In genomic region chr2:32088372-32088981, GRCm38 (mm10) we compare ENCODE assay signal across 8 mouse cellular contexts. TPM values are rescaled to one million over a fixed set of nuclear protein-coding genes. Genes with fewer than 3 reads are reported as not detected.
DNase-seq lines count a peak whose midpoint lies in the region; ATAC-seq and TF ChIP-seq lines count a peak whose summit lies in the region.

No protein-coding gene starts in this region.

- TF ChIP-seq EP300 in lung, postnatal 0 days (IDR thresholded peaks at IDR 0.05), result no peak

- ATAC-seq in lung, postnatal 0 days, result peak; percentile 47; the same call in 1 of the 2 replicates
- 0 out of 2 replicates have a peak, but pooled peaks have one; percentile 42 for ATAC-seq in midbrain, postnatal 0 days (ENCODE audit: low FRiP score)

- TF ChIP-seq CTCF in lung, postnatal 0 days (IDR thresholded peaks at IDR 0.05), result no peak
- no peak for TF ChIP-seq CTCF in lung, adult 2 months (IDR thresholded peaks at IDR 0.05; ENCODE audit: insufficient read depth, low read length)
- TF ChIP-seq CTCF in midbrain, postnatal 0 days (IDR thresholded peaks at IDR 0.05), result no peak

- H3K27me3 ChIP-seq in lung, postnatal 0 days (replicated peaks; ENCODE audit: insufficient read depth, low read length), result peaks cover 13% of the 10 kb centered on the region
- peaks cover 74% of the 10 kb centered on the region for H3K27me3 ChIP-seq in embryonic facial prominence, embryonic 10.5 days (replicated peaks; ENCODE audit: low read depth, poor library complexity, severe bottlenecking)
- H3K27me3 ChIP-seq in midbrain, postnatal 0 days (ENCODE audit: insufficient read depth, low read length), result peaks cover 23% of the 10 kb centered on the region

- H3K36me3 ChIP-seq in lung, postnatal 0 days (ENCODE audit: insufficient read depth, low read length), result no peaks in the 10 kb centered on the region
- no peaks in the 10 kb centered on the region for H3K36me3 ChIP-seq in embryonic facial prominence, embryonic 10.5 days (replicated peaks)
- H3K36me3 ChIP-seq in midbrain, postnatal 0 days (ENCODE audit: insufficient read depth, low read length), result no peaks in the 10 kb centered on the region

- no peak overlapping the region for H3K9ac ChIP-seq in lung, postnatal 0 days (replicated peaks; ENCODE audit: low read depth)
- peak overlapping the region; percentile 36; the same call in 1 of the 2 replicates for H3K9ac ChIP-seq in midbrain, postnatal 0 days (replicated peaks; ENCODE audit: low read length, poor library complexity, severe bottlenecking)

- H3K4me2 ChIP-seq in lung, postnatal 0 days (replicated peaks; ENCODE audit: low read depth, low read length), result peak overlapping the region; percentile 45
- peak overlapping the region; percentile 40 for H3K4me2 ChIP-seq in midbrain, postnatal 0 days (ENCODE audit: low read depth, low read length, poor library complexity, severe bottlenecking)

- no peak overlapping the region for H3K27ac ChIP-seq in lung, postnatal 0 days (ENCODE audit: low read length)
- 0 out of 2 replicates have a peak overlapping the region, but pooled peaks have one; percentile 10 for H3K27ac ChIP-seq in embryonic facial prominence, embryonic 10.5 days (replicated peaks)
- H3K27ac ChIP-seq in midbrain, postnatal 0 days (ENCODE audit: low read depth, low read length), result no peak overlapping the region

- peaks cover 7% of the 10 kb centered on the region; the same call in 1 of the 2 replicates for H3K4me1 ChIP-seq in lung, postnatal 0 days (ENCODE audit: insufficient read depth, low read depth, low read length)
- no peaks in the 10 kb centered on the region for H3K4me1 ChIP-seq in lung, adult 2 months (ENCODE audit: control insufficient read depth, insufficient read depth, low read length)
- peaks cover 26% of the 10 kb centered on the region for H3K4me1 ChIP-seq in embryonic facial prominence, embryonic 10.5 days
- H3K4me1 ChIP-seq in midbrain, postnatal 0 days (ENCODE audit: insufficient read depth, low read length), result peaks cover 4% of the 10 kb centered on the region; the same call in 1 of the 2 replicates

- no peaks in the 10 kb centered on the region for H3K9me3 ChIP-seq in lung, postnatal 0 days (ENCODE audit: low read length)
- H3K9me3 ChIP-seq in embryonic facial prominence, embryonic 10.5 days, result no peaks in the 10 kb centered on the region
- H3K9me3 ChIP-seq in midbrain, postnatal 0 days (ENCODE audit: low read length), result no peaks in the 10 kb centered on the region

- peak overlapping the region; percentile 2; the same call in 1 of the 2 replicates for H3K4me3 ChIP-seq in lung, postnatal 0 days (ENCODE audit: low read depth, low read length)
- no peak overlapping the region for H3K4me3 ChIP-seq in lung, adult 2 months (replicated peaks; ENCODE audit: extremely low read depth, low read depth, low read length)
- H3K4me3 ChIP-seq in embryonic facial prominence, embryonic 10.5 days, result peak overlapping the region; percentile 49
- peak overlapping the region; percentile 16; the same call in 1 of the 2 replicates for H3K4me3 ChIP-seq in midbrain, postnatal 0 days (ENCODE audit: low read depth, low read length)

- WGBS in lung, postnatal 0 days, result 2% methylated on average over 34 of the region's 35 CpGs
- 6% methylated on average over 35 of the region's 35 CpGs for WGBS in lung, adult 2 months
- WGBS in embryonic facial prominence, embryonic 10.5 days, result 8% methylated on average over 35 of the region's 35 CpGs
- WGBS in midbrain, postnatal 0 days, result 8% methylated on average over 34 of the region's 35 CpGs

- intact Hi-C loops in gastrocnemius, postnatal 36 days (cut with DNase I), result loop anchor here (5.0 kb wide), 1 partner anchor 44 kb away; no protein-coding TSS in a partner anchor

- DNase-seq in lung, postnatal 0 days (ENCODE audit: low spot score), result peak; percentile 27
- DNase-seq in lung, adult 2 months, result no peak
- DNase-seq in embryonic facial prominence, embryonic 10.5 days (ENCODE audit: low spot score), result peak; percentile 69
- DNase-seq in gastrocnemius, postnatal 36 days, result peak; percentile 61 to 62
- peak; percentile 67 to 80 for DNase-seq in left cerebral cortex, adult 18-20 months (ENCODE audit: low spot score in 2 of 2)
- no peak for DNase-seq in midbrain, postnatal 0 days (ENCODE audit: low spot score)
- no peak for DNase-seq in spleen, postnatal 14 days (ENCODE audit: low spot score in 2 of 2)
- no peak for DNase-seq in kidney, postnatal 36 days

- TF ChIP-seq POLR2A in lung, adult 2 months (IDR thresholded peaks at IDR 0.05; ENCODE audit: borderline replicate concordance, extremely low read depth, low read depth, low read length), result no peak

RNA-seq across cellular contexts. Expression of gene Fam78a, which starts 3.8 kb away (rescaled TPM):
- 2.5 TPM in 2 replicates for polyA plus RNA-seq in lung, postnatal 0 days (2015; fragmentation: Nextera tagmentation; extraction: Ambion mirVana)
- 6.0 and 7.5 TPM in 2 replicates for polyA plus RNA-seq in lung, adult 2 months (2012; rRNA removed)
- polyA plus RNA-seq in embryonic facial prominence, embryonic 10.5 days (2016; fragmentation: Nextera tagmentation; extraction: Ambion mirVana), result 1.8 and 2.2 TPM in 2 replicates
- total RNA-seq in gastrocnemius, postnatal 36 days (2021), result 10 to 100 TPM; 13.2 to 16.5 TPM
- 1 to 10 TPM; 6.2 to 9.6 TPM for total RNA-seq in left cerebral cortex, adult 18-20 months (2021)
- total RNA-seq in midbrain, postnatal 0 days (2014; rRNA removed), result 0.77 and 0.85 TPM in 2 replicates
- polyA plus RNA-seq in midbrain, postnatal 0 days (2015; fragmentation: Nextera tagmentation; extraction: Ambion mirVana), result 0.35 and 0.93 TPM in 2 replicates

RNA-seq across cellular contexts. Expression of gene Plpp7, which starts 6.9 kb away (rescaled TPM):
- 2.4 and 2.5 TPM in 2 replicates for polyA plus RNA-seq in lung, postnatal 0 days (2015; fragmentation: Nextera tagmentation; extraction: Ambion mirVana)
- polyA plus RNA-seq in lung, adult 2 months (2012; rRNA removed), result 8.0 and 9.5 TPM in 2 replicates
- 4.7 and 5.7 TPM in 2 replicates for polyA plus RNA-seq in embryonic facial prominence, embryonic 10.5 days (2016; fragmentation: Nextera tagmentation; extraction: Ambion mirVana)
- total RNA-seq in gastrocnemius, postnatal 36 days (2021), result 100 to 1,000 TPM in 1 of 2 experiments, 10 to 100 TPM in 1; 96.9 to 117 TPM
- 10 to 100 TPM; 27.1 to 32.4 TPM for total RNA-seq in left cerebral cortex, adult 18-20 months (2021)
- total RNA-seq in midbrain, postnatal 0 days (2014; rRNA removed), result 31.2 and 47.0 TPM in 2 replicates
- polyA plus RNA-seq in midbrain, postnatal 0 days (2015; fragmentation: Nextera tagmentation; extraction: Ambion mirVana), result 24.9 and 29.0 TPM in 2 replicates

Comparison
In these comparisons a context has a peak if more than half of its experiments do, and no peak if none do; other contexts are left out.
1. DNase-seq: peak in lung, postnatal 0 days (single experiment), embryonic facial prominence, embryonic 10.5 days (single experiment), gastrocnemius, postnatal 36 days (2 of 2) and left cerebral cortex, adult 18-20 months (2 of 2); none in lung, adult 2 months (single experiment), midbrain, postnatal 0 days (single experiment), spleen, postnatal 14 days (0 of 2) and kidney, postnatal 36 days (0 of 2).